26 mouse cellular contexts compared by ENCODE assay signal in genomic region chr12:83206866-83207265, GRCm38 (mm10).
DNase-seq lines count a peak whose midpoint lies in the region; ATAC-seq and TF ChIP-seq lines count a peak whose summit lies in the region.
"Had no signal": no experiment of that assay in that cellular context is flagged by ENCODE, and none has a peak within 500 bp of the region (broad histone marks: within the 10 kb centered on the region; RNA-seq: fewer than 3 reads in every experiment).

No protein-coding gene starts in this region.

- H3K4me3 ChIP-seq in cerebellum, adult 2 months (replicated peaks; ENCODE audit: insufficient read depth, low read depth, low read length), result no peak overlapping the region
- no peak overlapping the region for H3K4me3 ChIP-seq in heart, embryonic 11.5 days (ENCODE audit: low read depth, low read length)
- H3K4me3 ChIP-seq: embryonic facial prominence, embryonic 10.5 days; embryonic facial prominence, embryonic 13.5 days; erythroblast, embryonic 14.5 days; forebrain, embryonic 13.5 days; gastrocnemius, adult 2 months; hindbrain, embryonic 10.5 days; hindbrain, embryonic 13.5 days; intestine, embryonic 15.5 days; kidney, embryonic 15.5 days had no signal

- TF ChIP-seq POLR2A in cerebellum, adult 2 months (IDR thresholded peaks at IDR 0.05; ENCODE audit: borderline replicate concordance, insufficient read depth, low read length), result no peak

- H3K36me3 ChIP-seq in heart, embryonic 11.5 days (ENCODE audit: control insufficient read depth, insufficient read depth, low read length), result no peaks in the 10 kb centered on the region
- H3K36me3 ChIP-seq: embryonic facial prominence, embryonic 10.5 days; embryonic facial prominence, embryonic 13.5 days; hindbrain, embryonic 10.5 days; hindbrain, embryonic 13.5 days; intestine, embryonic 15.5 days; kidney, embryonic 15.5 days had no signal

- peak overlapping the region; percentile 70 for H3K27ac ChIP-seq in cerebellum, adult 2 months (ENCODE audit: insufficient read depth, low read length)
- H3K27ac ChIP-seq in heart, embryonic 11.5 days (ENCODE audit: low read depth, low read length), result no peak overlapping the region
- H3K27ac ChIP-seq: embryonic facial prominence, embryonic 10.5 days; embryonic facial prominence, embryonic 13.5 days; forebrain, embryonic 13.5 days; gastrocnemius, adult 2 months; hindbrain, embryonic 10.5 days; hindbrain, embryonic 13.5 days; intestine, embryonic 15.5 days; kidney, embryonic 15.5 days had no signal

- ATAC-seq in heart, embryonic 11.5 days (replicated peaks; ENCODE audit: insufficient number of reproducible peaks, low FRiP score, low TSS enrichment), result no peak
- ATAC-seq: CD4-positive, CD25-positive, alpha-beta regulatory T cell, adult 4 months; forebrain, embryonic 13.5 days; forebrain, postnatal 0 days; hindbrain, embryonic 16.5 days; intestine, embryonic 15.5 days had no signal

- no peaks in the 10 kb centered on the region for H3K9me3 ChIP-seq in heart, embryonic 11.5 days (replicated peaks; ENCODE audit: control insufficient read depth, low read length)
- H3K9me3 ChIP-seq: embryonic facial prominence, embryonic 10.5 days; embryonic facial prominence, embryonic 13.5 days; forebrain, embryonic 13.5 days; hindbrain, embryonic 10.5 days; hindbrain, embryonic 13.5 days; intestine, embryonic 15.5 days; kidney, embryonic 15.5 days had no signal

- no peak for TF ChIP-seq CTCF in cerebellum, adult 2 months (IDR thresholded peaks at IDR 0.05; ENCODE audit: borderline replicate concordance, insufficient read depth, low read depth, low read length)

- no peak for DNase-seq in cerebellum, adult 2 months
- DNase-seq in cerebellum, postnatal 36 days, result no peak
- DNase-seq in cerebellum, postnatal 25 days, result peak; percentile 42 to 55
- DNase-seq in cerebellum, adult 11 months, result no peak
- DNase-seq in heart, postnatal 14 days, result no peak
- DNase-seq: adrenal gland, adult 2 months; adrenal gland, postnatal 14 days; embryo, embryonic 11 days; forebrain, postnatal 0 days; gastrocnemius, adult 2 months; gastrocnemius, postnatal 14 days; heart, adult 11 months; heart, postnatal 36 days; kidney, adult 11 months; kidney, adult 8-10 months had no signal

- H3K4me2 ChIP-seq in heart, embryonic 11.5 days, result no peak overlapping the region
- H3K4me2 ChIP-seq: embryonic facial prominence, embryonic 13.5 days; forebrain, embryonic 13.5 days; hindbrain, embryonic 13.5 days; intestine, embryonic 15.5 days; kidney, embryonic 15.5 days had no signal

- H3K9ac ChIP-seq in heart, embryonic 11.5 days (ENCODE audit: low read depth, low read length), result 0 out of 2 replicates have a peak overlapping the region, but pooled peaks have one; percentile 3
- H3K9ac ChIP-seq: embryonic facial prominence, embryonic 13.5 days; forebrain, embryonic 13.5 days; forebrain, postnatal 0 days; hindbrain, embryonic 13.5 days; intestine, embryonic 15.5 days; kidney, embryonic 15.5 days had no signal

- WGBS in cerebellum, adult 2 months, result 35% methylated on average over 6 of the region's 6 CpGs
- 46% methylated on average over 6 of the region's 6 CpGs for WGBS in heart, embryonic 11.5 days (ENCODE audit: insufficient replicate concordance)

- intact Hi-C loops in heart, postnatal 14 days (cut with DNase I), result no loop called here

- peaks cover 69% of the 10 kb centered on the region for H3K4me1 ChIP-seq in cerebellum, adult 2 months (ENCODE audit: control insufficient read depth, insufficient read depth, low read length)
- peaks cover 56% of the 10 kb centered on the region for H3K4me1 ChIP-seq in heart, embryonic 11.5 days (ENCODE audit: control insufficient read depth, insufficient read depth, low read length)

- no peaks in the 10 kb centered on the region for H3K27me3 ChIP-seq in cerebellum, adult 2 months (ENCODE audit: control insufficient read depth, insufficient read depth, low read length)
- H3K27me3 ChIP-seq in heart, embryonic 11.5 days (ENCODE audit: control insufficient read depth, insufficient read depth, low read length), result no peaks in the 10 kb centered on the region
- H3K27me3 ChIP-seq: embryonic facial prominence, embryonic 13.5 days; forebrain, embryonic 13.5 days; hindbrain, embryonic 13.5 days; intestine, embryonic 15.5 days; kidney, embryonic 15.5 days had no signal

Comparison
In these comparisons a context has a peak if more than half of its experiments do, and no peak if none do; other contexts are left out.
1. DNase-seq: peak in cerebellum, postnatal 25 days (2 of 2); none in cerebellum, adult 2 months (0 of 2), cerebellum, postnatal 36 days (0 of 2), cerebellum, adult 11 months (single experiment) and heart, postnatal 14 days (0 of 2).